Mouse (Mus musculus) hindbrain, embryonic 14.5 days (tissue): ENCODE measurements around the gene Gm4737. TPM values are rescaled to one million over a fixed set of nuclear protein-coding genes. Genes with fewer than 3 reads are reported as not detected.
"Not testable (repeated sequence)": the region's sequence is repeated elsewhere in the genome, so short reads cannot be mapped to it uniquely, and the experiment has no call there.

Source experiments
- ATAC-seq: fragments of 200-750 bp; cut with Nextera tagmentation; 2 replicates; pipeline ENCODE4 v1.8.0; 2017; ENCODE audit warnings: moderate number of reproducible peaks, mild to moderate bottlenecking, moderate TSS enrichment, moderate library complexity; ENCODE audit not compliant: low FRiP score
- DNase-seq: peaks from one replicate; pipeline ENCODE4 v3.0.0-alpha.2; 2015; ENCODE audit warnings: low spot score
- H3K27ac ChIP-seq: fragments of 300-500 bp; sonication (generic); 2 replicates; pipeline ENCODE4 v1.5.1; 2014; ENCODE audit warnings: mild to moderate bottlenecking, moderate library complexity
- H3K27me3 ChIP-seq: fragments of 300-500 bp; sonication (generic); 2 replicates; pipeline ENCODE4 v1.6.1; 2014; ENCODE audit warnings: mild to moderate bottlenecking, low read length, mixed read lengths; ENCODE audit not compliant: control insufficient read depth, insufficient read depth
- H3K36me3 ChIP-seq: fragments of 300-500 bp; sonication (generic); replicated peaks from 2 replicates; pipeline ENCODE4 v1.6.1; 2014; ENCODE audit not compliant: control insufficient read depth, insufficient read depth
- H3K4me1 ChIP-seq: fragments of 300-500 bp; sonication (generic); replicated peaks from 2 replicates; pipeline ENCODE4 v1.6.1; 2014; ENCODE audit warnings: antibody characterized with exemption, low read length, mixed read lengths; ENCODE audit not compliant: control insufficient read depth, insufficient read depth
- H3K4me2 ChIP-seq: fragments of 300-500 bp; sonication (generic); replicated peaks from 2 replicates; pipeline ENCODE4 v1.6.1; 2014; ENCODE audit warnings: mild to moderate bottlenecking, moderate library complexity
- H3K4me3 ChIP-seq: fragments of 300-500 bp; sonication (generic); replicated peaks from 2 replicates; pipeline ENCODE4 v1.5.1; 2014; ENCODE audit warnings: mild to moderate bottlenecking, low read length
- H3K9ac ChIP-seq: fragments of 300-500 bp; sonication (generic); 2 replicates; pipeline ENCODE4 v1.6.1; 2014
- H3K9me3 ChIP-seq: fragments of 300-500 bp; sonication (generic); 2 replicates; pipeline ENCODE4 v1.6.1; 2016; ENCODE audit warnings: low read length; ENCODE audit not compliant: control insufficient read depth
- WGBS: fragments of 180-500 bp; shearing (Covaris S2); extraction: QIAGEN DNeasy Blood & Tissue Kit; methylation state at CpG from one replicate; pipeline ENCODE4 v1.1.7; 2014; 5-methylcytosine and 5-hydroxymethylcytosine counted together
- polyA plus RNA-seq: library from polyadenylated mRNA; unstranded; fragments of >200 nt; fragmentation: Nextera tagmentation; extraction: Ambion mirVana; gene quantifications from 2 replicates; pipeline ENCODE4 v1.2.1, GENCODE M21; 2014

Gene Gm4737
- 3.0 and 3.3 TPM in 2 replicates for polyA plus RNA-seq

DNA sequence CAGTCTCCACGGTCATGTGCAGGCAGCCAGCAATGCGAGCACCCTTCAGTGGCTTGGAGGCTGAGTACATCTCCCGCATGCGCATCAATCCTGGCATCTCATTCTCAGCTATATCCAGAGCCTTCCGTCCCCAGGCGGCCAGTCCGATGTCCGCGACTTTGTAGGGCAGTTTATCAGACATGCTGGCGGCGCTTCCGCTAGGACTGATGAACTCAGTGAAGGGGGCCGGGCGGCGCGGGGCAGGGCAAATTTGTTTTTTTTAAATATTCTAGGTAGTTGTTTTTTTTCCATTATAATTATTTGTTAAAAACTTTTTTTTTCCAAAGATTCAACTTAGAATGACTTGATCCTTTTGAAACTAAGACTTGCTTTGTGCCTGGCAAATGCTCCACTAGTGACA lies at the start of gene Gm4737:
Gene Gm4737 (minus strand): TSS at position 246 of the 400 bp plus-strand sequence.
- not testable (repeated sequence) for H3K9me3 ChIP-seq, H3K4me1 ChIP-seq, H3K36me3 ChIP-seq, H3K4me3 ChIP-seq, H3K9ac ChIP-seq, H3K27ac ChIP-seq, H3K4me2 ChIP-seq, H3K27me3 ChIP-seq, DNase-seq, ATAC-seq
- over 99% methylated on average over 9 of the region's 16 CpGs for WGBS

- Histone ChIP-seq H3K27ac (no peak overlapping the region), H3K9ac (no peak overlapping the region), H3K36me3 (no peaks in the 10 kb centered on the region), H3K27me3 (no peaks in the 10 kb centered on the region), H3K4me2 (no peak overlapping the region), H3K4me3 (no peak overlapping the region), H3K9me3 (no peaks in the 10 kb centered on the region), H3K4me1 (no peaks in the 10 kb centered on the region)
- ATAC-seq (no peak), DNase-seq (no peak)
- WGBS = 92% methylated on average over 5 of the region's 5 CpGs
Observed at GRCm38 (mm10) chr16:46195792-46196191, 40.9 kb upstream of the Gm4737 start.

DNA sequence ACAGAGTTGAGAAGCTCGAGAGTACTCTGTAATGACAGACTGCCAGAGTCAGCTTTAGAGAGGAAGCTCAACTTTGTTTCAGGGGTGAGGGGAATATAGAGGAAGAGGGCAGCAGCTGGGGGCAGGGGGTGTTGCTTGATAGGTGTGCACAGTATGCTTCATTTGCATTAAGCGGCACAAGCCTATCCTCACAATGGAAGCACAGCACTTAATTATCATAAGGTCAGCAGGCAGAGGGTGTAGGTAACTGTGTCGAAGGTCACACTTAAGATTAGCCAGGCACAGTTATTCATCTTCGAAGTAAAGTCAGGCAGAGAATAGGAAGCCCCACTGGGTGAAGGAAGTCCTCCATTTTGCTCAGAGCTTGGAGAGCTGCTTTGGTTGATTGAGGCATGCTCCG lies 28.2 kb upstream of the Gm4737 start:
- no peaks in the 10 kb centered on the region for H3K9me3 ChIP-seq
- H3K27me3 ChIP-seq = no peaks in the 10 kb centered on the region
- no peak overlapping the region for H3K27ac ChIP-seq
- no peaks in the 10 kb centered on the region for H3K4me1 ChIP-seq
- DNase-seq (no peak), ATAC-seq (no peak)
- H3K4me2 ChIP-seq = no peak overlapping the region
- H3K9ac ChIP-seq = no peak overlapping the region
- WGBS = 82% methylated on average over 5 of the region's 5 CpGs
- H3K36me3 ChIP-seq = no peaks in the 10 kb centered on the region
- no peak overlapping the region for H3K4me3 ChIP-seq

- no peaks in the 10 kb centered on the region for H3K27me3 ChIP-seq
- no peak for DNase-seq
- no peaks in the 10 kb centered on the region for H3K9me3 ChIP-seq
- no peak overlapping the region for H3K4me3 ChIP-seq
- no peak for ATAC-seq
- H3K27ac ChIP-seq = no peak overlapping the region
- H3K4me2 ChIP-seq = no peak overlapping the region
- 78% methylated on average over 4 of the region's 4 CpGs for WGBS
- no peak overlapping the region for H3K9ac ChIP-seq
- no peaks in the 10 kb centered on the region for H3K36me3 ChIP-seq
- H3K4me1 ChIP-seq = no peaks in the 10 kb centered on the region
Observed at GRCm38 (mm10) chr16:46178121-46178801, 23.4 kb upstream of the Gm4737 start.

- Histone ChIP-seq H3K9ac (no peak overlapping the region), H3K4me3 (no peak overlapping the region), H3K36me3 (no peaks in the 10 kb centered on the region), H3K4me2 (no peak overlapping the region), H3K9me3 (peaks cover 7% of the 10 kb centered on the region), H3K27me3 (no peaks in the 10 kb centered on the region), H3K4me1 (no peaks in the 10 kb centered on the region), H3K27ac (no peak overlapping the region)
- ATAC-seq (no peak), DNase-seq (no peak)
Observed at GRCm38 (mm10) chr16:46173039-46173438, 18.2 kb upstream of the Gm4737 start.

DNA sequence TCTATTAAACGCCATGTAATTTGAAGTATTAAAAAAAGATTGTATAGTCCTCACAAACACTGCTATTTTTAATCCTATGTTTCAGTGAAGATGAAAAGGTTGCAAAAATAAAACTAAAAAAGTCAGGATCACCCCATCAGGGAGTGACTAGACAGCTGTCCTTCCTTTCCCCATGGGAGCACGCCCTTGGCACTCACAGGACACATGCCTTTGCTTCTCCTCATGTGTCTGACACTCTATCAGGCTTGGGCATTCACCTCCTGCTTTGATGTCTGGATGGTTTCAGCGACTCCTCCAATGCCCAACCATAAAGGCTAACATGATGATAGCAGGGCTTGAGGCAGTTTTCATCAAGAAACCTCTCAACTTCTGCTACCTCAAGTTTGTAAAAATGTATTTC lies 12.1 kb upstream of the Gm4737 start:
- no peak overlapping the region for H3K9ac ChIP-seq
- DNase-seq (no peak), ATAC-seq (no peak)
- H3K4me3 ChIP-seq = no peak overlapping the region
- H3K36me3 ChIP-seq = no peaks in the 10 kb centered on the region
- no peaks in the 10 kb centered on the region for H3K27me3 ChIP-seq
- WGBS = 85% methylated on average over 3 of the region's 3 CpGs
- no peak overlapping the region for H3K27ac ChIP-seq
- no peaks in the 10 kb centered on the region for H3K4me1 ChIP-seq
- H3K9me3 ChIP-seq = peaks cover 7% of the 10 kb centered on the region
- H3K4me2 ChIP-seq = no peak overlapping the region

DNA sequence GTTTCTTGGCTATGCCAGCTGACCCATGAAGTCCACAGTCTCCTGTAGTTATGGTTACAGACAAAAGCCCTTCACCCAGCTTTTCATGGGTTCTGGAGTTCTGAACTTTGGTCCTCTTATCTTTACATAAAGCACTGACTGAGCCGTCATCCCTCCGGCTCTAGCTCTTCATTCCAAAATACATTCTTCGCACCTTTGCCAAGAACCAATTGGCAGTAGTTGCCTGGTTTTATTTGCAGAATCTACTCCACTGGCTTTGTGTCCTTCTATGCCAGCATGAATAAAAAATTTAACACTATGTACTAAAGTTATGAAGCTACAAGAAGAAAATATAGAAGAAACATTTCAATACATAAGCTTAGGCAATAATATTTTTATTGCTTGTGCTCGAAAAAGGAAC lies 10.4 kb upstream of the Gm4737 start:
- H3K4me1 ChIP-seq = no peaks in the 10 kb centered on the region
- no peak for DNase-seq
- no peak overlapping the region for H3K4me2 ChIP-seq
- H3K9me3 ChIP-seq = no peaks in the 10 kb centered on the region
- no peak overlapping the region for H3K4me3 ChIP-seq
- H3K27ac ChIP-seq = no peak overlapping the region
- no peaks in the 10 kb centered on the region for H3K27me3 ChIP-seq
- H3K36me3 ChIP-seq = no peaks in the 10 kb centered on the region
- ATAC-seq = no peak
- H3K9ac ChIP-seq = no peak overlapping the region
- WGBS = 82% methylated on average over 4 of the region's 4 CpGs

DNA sequence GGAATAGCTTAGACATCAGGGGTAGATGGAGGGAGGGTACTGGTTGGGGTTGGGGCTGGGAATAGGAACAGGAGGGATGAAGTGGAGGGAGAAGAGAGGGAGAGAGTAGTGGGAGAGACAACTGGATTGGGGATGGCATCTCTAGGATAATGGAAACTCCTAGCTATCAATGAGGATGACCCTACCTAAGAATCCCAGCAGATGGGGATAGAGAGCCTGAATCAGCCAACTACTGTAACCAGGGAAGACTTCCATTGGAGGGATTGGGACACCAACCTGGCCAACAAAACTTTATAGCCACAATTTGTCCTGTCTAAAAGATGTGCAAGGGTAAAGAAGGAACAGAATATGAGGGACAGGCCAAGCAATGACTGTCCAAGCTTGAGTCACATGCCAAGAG lies 3.7 kb downstream of the Gm4737 start:
- Histone ChIP-seq H3K9ac (no peak overlapping the region), H3K36me3 (no peaks in the 10 kb centered on the region), H3K9me3 (no peaks in the 10 kb centered on the region), H3K4me1 (no peaks in the 10 kb centered on the region), H3K4me2 (no peak overlapping the region), H3K27me3 (no peaks in the 10 kb centered on the region), H3K27ac (no peak overlapping the region), H3K4me3 (no peak overlapping the region)
- ATAC-seq (no peak), DNase-seq (no peak)

DNA sequence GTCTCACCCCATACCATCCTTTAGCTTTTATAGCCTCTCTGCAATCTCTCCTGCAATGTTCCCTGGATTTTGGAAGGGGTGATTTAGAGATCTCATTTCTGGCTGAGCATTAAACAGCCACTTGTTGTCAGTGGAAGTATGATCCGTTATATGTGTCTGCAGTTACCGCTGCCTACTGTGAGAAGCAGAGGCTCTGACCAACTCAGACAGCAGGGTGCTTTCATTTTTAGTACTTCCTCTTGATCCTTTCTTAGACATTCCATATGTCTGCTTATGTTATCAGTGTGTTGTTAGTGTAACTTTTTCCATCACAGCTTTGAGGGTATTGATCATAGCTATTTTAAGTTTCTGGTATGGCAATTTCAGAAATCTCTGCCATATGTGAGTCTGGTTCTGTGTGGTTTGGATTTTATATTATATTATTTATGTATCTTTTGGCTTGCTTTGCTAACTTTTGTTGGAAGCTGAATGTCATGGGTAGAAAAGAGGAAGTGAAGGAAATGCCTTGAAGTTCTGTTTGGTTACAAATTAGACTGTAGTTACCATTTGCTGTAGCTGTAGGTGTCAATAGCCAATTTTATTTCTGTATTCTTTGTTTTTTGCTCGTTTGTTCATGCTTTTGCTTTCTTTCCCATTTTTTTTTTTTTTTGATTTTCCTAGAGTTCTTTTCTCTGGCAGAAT lies 6.1 kb downstream of the Gm4737 start:
- H3K27ac ChIP-seq = no peak overlapping the region
- H3K4me1 ChIP-seq = no peaks in the 10 kb centered on the region
- H3K9ac ChIP-seq = no peak overlapping the region
- H3K9me3 ChIP-seq = no peaks in the 10 kb centered on the region
- WGBS = 73% methylated on average over 3 of the region's 3 CpGs
- no peaks in the 10 kb centered on the region for H3K36me3 ChIP-seq
- DNase-seq (no peak), ATAC-seq (no peak)
- no peak overlapping the region for H3K4me3 ChIP-seq
- no peaks in the 10 kb centered on the region for H3K27me3 ChIP-seq
- H3K4me2 ChIP-seq = no peak overlapping the region
